Mouse (Mus musculus): ENCODE measurements at regions not wholly inside any gene's neighbourhood (a gene's known extent, or its start where the extent isn't known, plus 50 kb on each side); places are given as distances from the start of the nearest gene placed in this dataset.

- Histone ChIP-seq H3K4me1 (ENCODE audit: control insufficient read depth, insufficient read depth, low read length) (no peaks in the 10 kb centered on the region), H3K4me3 (ENCODE audit: insufficient read depth, low read depth, low read length) (no peak overlapping the region), H3K27ac (ENCODE audit: insufficient read depth, low read depth, low read length) (no peak overlapping the region)
- TF ChIP-seq CTCF (IDR thresholded peaks at IDR 0.05; ENCODE audit: insufficient read depth, low read depth, low read length) (no peak), POLR2A (IDR thresholded peaks at IDR 0.05; ENCODE audit: insufficient read depth, low read depth, low read length) (no peak)
- 88% methylated on average over 6 of the region's 6 CpGs for WGBS
Measured at GRCm38 (mm10) chr7:113075371-113075770, 121.6 kb downstream of the Rassf10 start.

DNA sequence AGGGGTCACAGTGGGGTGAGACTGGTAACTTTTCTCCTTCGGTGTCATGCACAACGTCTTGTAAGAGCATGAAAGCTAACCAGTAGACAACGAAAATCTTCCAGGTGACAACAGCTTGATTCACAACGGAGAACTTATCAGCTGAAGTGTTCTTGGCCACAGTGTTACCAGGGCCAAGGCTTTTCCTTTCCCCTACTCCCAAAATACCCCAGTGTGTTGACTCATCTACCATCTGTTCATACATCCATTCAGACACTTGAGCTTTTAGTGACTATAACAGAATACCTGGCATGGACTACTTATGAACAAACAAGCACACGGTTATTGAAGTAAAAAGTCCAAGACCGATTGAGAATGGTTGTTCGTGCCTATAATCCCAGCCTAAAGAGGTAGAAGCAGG lies 122.5 kb downstream of the Rassf10 start:
- no peak overlapping the region for H3K4me3 ChIP-seq (ENCODE audit: insufficient read depth, low read depth, low read length)
- TF ChIP-seq POLR2A (IDR thresholded peaks at IDR 0.05; ENCODE audit: insufficient read depth, low read depth, low read length) (no peak), CTCF (IDR thresholded peaks at IDR 0.05; ENCODE audit: insufficient read depth, low read depth, low read length) (no peak)
- 95% methylated on average over 7 of the region's 7 CpGs for WGBS

DNA sequence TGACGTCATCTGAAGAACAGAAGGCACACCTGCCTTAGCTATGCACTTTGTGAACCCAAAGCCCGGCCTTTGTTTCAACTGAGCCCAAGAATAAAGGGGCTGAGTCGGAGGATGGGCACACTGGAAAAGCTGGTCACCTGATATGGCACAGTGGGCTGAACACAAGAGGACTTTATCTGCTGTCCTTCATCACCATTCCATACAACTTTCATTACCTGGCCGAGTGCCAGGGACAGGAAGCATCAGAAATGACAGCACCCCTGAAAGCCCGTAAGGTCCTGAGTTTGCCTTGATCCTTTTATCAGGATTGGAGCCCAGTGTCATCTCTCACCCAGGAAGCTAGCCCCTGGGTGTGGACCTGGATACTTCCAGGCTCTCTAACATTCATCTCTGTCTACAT lies 126.1 kb upstream of the Arntl start:
- Histone ChIP-seq H3K4me1 (ENCODE audit: control insufficient read depth, insufficient read depth, low read length) (no peaks in the 10 kb centered on the region), H3K27ac (ENCODE audit: insufficient read depth, low read depth, low read length) (no peak overlapping the region), H3K4me3 (ENCODE audit: insufficient read depth, low read depth, low read length) (no peak overlapping the region)
- WGBS, result 68% methylated on average over 5 of the region's 5 CpGs
- TF ChIP-seq CTCF (IDR thresholded peaks at IDR 0.05; ENCODE audit: insufficient read depth, low read depth, low read length) (no peak), POLR2A (IDR thresholded peaks at IDR 0.05; ENCODE audit: insufficient read depth, low read depth, low read length) (no peak)

More for the DNA sequence above, 122.5 kb downstream of the Rassf10 start:
- no peaks in the 10 kb centered on the region for H3K4me1 ChIP-seq (ENCODE audit: control insufficient read depth, insufficient read depth, low read length)
- no peak overlapping the region for H3K27ac ChIP-seq (ENCODE audit: insufficient read depth, low read depth, low read length)

GRCm38 (mm10) chr7:113084930-113085625 lies 122.2 kb upstream of the Arntl start:
- Histone ChIP-seq H3K4me1 (ENCODE audit: control insufficient read depth, insufficient read depth, low read length) (no peaks in the 10 kb centered on the region), H3K4me3 (ENCODE audit: insufficient read depth, low read depth, low read length) (no peak overlapping the region), H3K27ac (ENCODE audit: insufficient read depth, low read depth, low read length) (no peak overlapping the region)
- no peak for TF ChIP-seq CTCF (IDR thresholded peaks at IDR 0.05; ENCODE audit: insufficient read depth, low read depth, low read length)
- no peak for TF ChIP-seq POLR2A (IDR thresholded peaks at IDR 0.05; ENCODE audit: insufficient read depth, low read depth, low read length)
- WGBS, result 90% methylated on average over 8 of the region's 8 CpGs

DNA sequence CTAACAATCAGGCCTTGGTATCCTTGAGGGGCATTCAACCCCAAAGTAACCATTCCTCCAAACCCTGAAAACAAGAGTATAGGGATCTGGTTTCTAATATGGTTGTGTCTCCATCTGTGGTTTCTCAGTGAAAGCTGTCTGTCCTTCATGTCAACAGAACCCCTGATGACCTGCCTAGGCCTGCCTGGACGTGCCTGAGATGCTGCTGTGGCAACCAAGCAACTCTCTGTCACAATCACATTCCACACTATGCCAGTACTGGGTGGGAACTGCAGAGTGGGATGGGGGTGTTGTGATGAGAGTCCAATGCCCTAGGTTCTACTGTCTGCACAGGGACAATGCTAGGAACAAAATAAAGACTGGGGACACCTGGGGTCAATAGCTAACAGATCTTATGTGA lies 121.1 kb upstream of the Arntl start:
- TF ChIP-seq CTCF (IDR thresholded peaks at IDR 0.05; ENCODE audit: insufficient read depth, low read depth, low read length), result no peak
- no peak for TF ChIP-seq POLR2A (IDR thresholded peaks at IDR 0.05; ENCODE audit: insufficient read depth, low read depth, low read length)
- H3K4me1 ChIP-seq (ENCODE audit: control insufficient read depth, insufficient read depth, low read length), result no peaks in the 10 kb centered on the region
- H3K27ac ChIP-seq (ENCODE audit: insufficient read depth, low read depth, low read length), result no peak overlapping the region
- WGBS, result 94% methylated on average over 1 of the region's 1 CpGs
- H3K4me3 ChIP-seq (ENCODE audit: insufficient read depth, low read depth, low read length), result no peak overlapping the region

- WGBS, result 88% methylated on average over 5 of the region's 5 CpGs
- Histone ChIP-seq H3K4me3 (ENCODE audit: insufficient read depth, low read depth, low read length) (no peak overlapping the region), H3K27ac (ENCODE audit: insufficient read depth, low read depth, low read length) (no peak overlapping the region), H3K4me1 (ENCODE audit: control insufficient read depth, insufficient read depth, low read length) (no peaks in the 10 kb centered on the region)
- TF ChIP-seq CTCF (IDR thresholded peaks at IDR 0.05; ENCODE audit: insufficient read depth, low read depth, low read length), result no peak
- TF ChIP-seq POLR2A (IDR thresholded peaks at IDR 0.05; ENCODE audit: insufficient read depth, low read depth, low read length), result no peak
Measured at GRCm38 (mm10) chr7:113087646-113088045, 119.6 kb upstream of the Arntl start.

- TF ChIP-seq POLR2A (IDR thresholded peaks at IDR 0.05; ENCODE audit: insufficient read depth, low read depth, low read length), result no peak
- TF ChIP-seq CTCF (IDR thresholded peaks at IDR 0.05; ENCODE audit: insufficient read depth, low read depth, low read length), result no peak
Measured at GRCm38 (mm10) chr7:113089044-113089443, 118.2 kb upstream of the Arntl start.

GRCm38 (mm10) chr7:113093931-113094330 lies 113.3 kb upstream of the Arntl start:
- Histone ChIP-seq H3K27ac (ENCODE audit: insufficient read depth, low read depth, low read length) (no peak overlapping the region), H3K4me3 (ENCODE audit: insufficient read depth, low read depth, low read length) (no peak overlapping the region), H3K4me1 (ENCODE audit: control insufficient read depth, insufficient read depth, low read length) (no peaks in the 10 kb centered on the region)
- TF ChIP-seq CTCF (IDR thresholded peaks at IDR 0.05; ENCODE audit: insufficient read depth, low read depth, low read length) (no peak), POLR2A (IDR thresholded peaks at IDR 0.05; ENCODE audit: insufficient read depth, low read depth, low read length) (no peak)
- WGBS, result 58% methylated on average over 5 of the region's 5 CpGs

More at GRCm38 (mm10) chr7:113089044-113089443, 118.2 kb upstream of the Arntl start:
- Histone ChIP-seq H3K27ac (ENCODE audit: insufficient read depth, low read depth, low read length) (no peak overlapping the region), H3K4me3 (ENCODE audit: insufficient read depth, low read depth, low read length) (no peak overlapping the region), H3K4me1 (ENCODE audit: control insufficient read depth, insufficient read depth, low read length) (no peaks in the 10 kb centered on the region)
- 78% methylated on average over 4 of the region's 4 CpGs for WGBS

- TF ChIP-seq POLR2A (IDR thresholded peaks at IDR 0.05; ENCODE audit: insufficient read depth, low read depth, low read length) (no peak), CTCF (IDR thresholded peaks at IDR 0.05; ENCODE audit: insufficient read depth, low read depth, low read length) (no peak)
- WGBS, result 94% methylated on average over 3 of the region's 3 CpGs
- H3K4me1 ChIP-seq (ENCODE audit: control insufficient read depth, insufficient read depth, low read length), result no peaks in the 10 kb centered on the region
- H3K4me3 ChIP-seq (ENCODE audit: insufficient read depth, low read depth, low read length), result no peak overlapping the region
- H3K27ac ChIP-seq (ENCODE audit: insufficient read depth, low read depth, low read length), result no peak overlapping the region
Measured at GRCm38 (mm10) chr7:113095092-113095491, 112.2 kb upstream of the Arntl start.

All from olfactory bulb, adult 2 months (tissue).